Mouse (Mus musculus) embryonic facial prominence, embryonic 11.5 days (tissue): Measurements from ENCODE around the gene Tbx3. TPM values are rescaled to one million over a fixed set of nuclear protein-coding genes. Genes with fewer than 3 reads are reported as not detected.

Source experiments
- ATAC-seq: fragments of 200-750 bp; cut with Nextera tagmentation; replicated peaks from 2 replicates; pipeline ENCODE4 v1.8.0; 2017; ENCODE audit warnings: low read depth; ENCODE audit not compliant: insufficient number of reproducible peaks, low FRiP score, low TSS enrichment
- DNase-seq: peaks from one replicate; pipeline ENCODE4 v3.0.0-alpha.2; 2015; ENCODE audit warnings: low spot score
- H3K27ac ChIP-seq: fragments of 300-500 bp; sonication (generic); replicated peaks from 2 replicates; pipeline ENCODE4 v1.5.1; 2014; ENCODE audit warnings: mild to moderate bottlenecking, low read depth, low read length, control low read depth
- H3K27me3 ChIP-seq: fragments of 300-500 bp; sonication (generic); 2 replicates; pipeline ENCODE4 v1.6.1; 2014; ENCODE audit warnings: mild to moderate bottlenecking, low read length, moderate library complexity, mixed read lengths; ENCODE audit not compliant: control insufficient read depth, insufficient read depth
- H3K36me3 ChIP-seq: fragments of 300-500 bp; sonication (generic); replicated peaks from 2 replicates; pipeline ENCODE4 v1.6.1; 2014; ENCODE audit warnings: low read depth, mild to moderate bottlenecking, low read length, moderate library complexity, mixed read lengths; ENCODE audit not compliant: control insufficient read depth, insufficient read depth
- H3K4me1 ChIP-seq: fragments of 300-500 bp; sonication (generic); 2 replicates; pipeline ENCODE4 v1.6.1; 2014; ENCODE audit warnings: low read length, mixed read lengths; ENCODE audit not compliant: control insufficient read depth, insufficient read depth
- H3K4me2 ChIP-seq: fragments of 300-500 bp; sonication (generic); 2 replicates; pipeline ENCODE4 v1.6.1; 2014; ENCODE audit warnings: low read depth, mild to moderate bottlenecking, control low read depth, low read length, moderate library complexity
- H3K4me3 ChIP-seq: fragments of 300-500 bp; sonication (generic); 2 replicates; pipeline ENCODE4 v1.5.1; 2014; ENCODE audit warnings: low read depth, low read length, control low read depth
- H3K9ac ChIP-seq: fragments of 300-500 bp; sonication (generic); replicated peaks from 2 replicates; pipeline ENCODE4 v1.6.1; 2014; ENCODE audit warnings: mild to moderate bottlenecking, control low read depth, low read length
- H3K9me3 ChIP-seq: fragments of 300-500 bp; sonication (generic); replicated peaks from 2 replicates; pipeline ENCODE4 v1.6.1; 2016; ENCODE audit warnings: mild to moderate bottlenecking, low read length, inconsistent platforms, mixed read lengths; ENCODE audit not compliant: control insufficient read depth
- WGBS: fragments of 180-500 bp; shearing (Covaris S2); extraction: QIAGEN DNeasy Blood & Tissue Kit; methylation state at CpG from one replicate; pipeline ENCODE4 v1.1.7; 2014; 5-methylcytosine and 5-hydroxymethylcytosine counted together
- polyA plus RNA-seq: library from polyadenylated mRNA; unstranded; fragments of >200 nt; fragmentation: Nextera tagmentation; extraction: Ambion mirVana; gene quantifications from 2 replicates; pipeline ENCODE4 v1.2.1, GENCODE M21; 2014

Tbx3 gene
- polyA plus RNA-seq, 1 experiment from 2014 or later = 36.9 TPM

DNA sequence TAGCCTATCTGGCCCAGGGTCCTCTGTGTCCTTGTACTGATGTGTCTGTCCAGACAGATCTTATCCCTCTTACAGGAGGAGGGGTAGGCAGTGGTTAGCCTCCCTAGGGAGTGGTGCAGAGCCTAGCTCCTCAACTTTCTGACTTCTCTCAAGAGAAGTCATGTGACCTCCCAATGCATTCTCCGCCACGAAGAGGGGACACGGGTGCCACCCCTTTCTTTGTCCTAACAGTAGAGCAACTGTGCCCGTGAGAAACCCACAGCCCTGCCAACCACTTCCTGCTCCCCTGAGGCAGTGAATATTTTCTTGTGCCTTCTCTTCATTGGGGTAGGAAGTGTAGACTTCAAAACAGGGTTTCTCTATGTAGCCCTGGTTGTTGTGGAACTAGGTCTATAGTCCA lies 36.9 kb upstream of the Tbx3 start:
- 85% methylated on average over 4 of the region's 4 CpGs for WGBS
- H3K9ac ChIP-seq = no peak overlapping the region
- H3K9me3 ChIP-seq = no peaks in the 10 kb centered on the region
- no peak for DNase-seq
- H3K27ac ChIP-seq = no peak overlapping the region
- H3K36me3 ChIP-seq = no peaks in the 10 kb centered on the region
- no peak for ATAC-seq
- H3K4me3 ChIP-seq = no peak overlapping the region
- H3K4me2 ChIP-seq = no peak overlapping the region
- no peaks in the 10 kb centered on the region for H3K27me3 ChIP-seq
- peaks cover 4% of the 10 kb centered on the region for H3K4me1 ChIP-seq

DNA sequence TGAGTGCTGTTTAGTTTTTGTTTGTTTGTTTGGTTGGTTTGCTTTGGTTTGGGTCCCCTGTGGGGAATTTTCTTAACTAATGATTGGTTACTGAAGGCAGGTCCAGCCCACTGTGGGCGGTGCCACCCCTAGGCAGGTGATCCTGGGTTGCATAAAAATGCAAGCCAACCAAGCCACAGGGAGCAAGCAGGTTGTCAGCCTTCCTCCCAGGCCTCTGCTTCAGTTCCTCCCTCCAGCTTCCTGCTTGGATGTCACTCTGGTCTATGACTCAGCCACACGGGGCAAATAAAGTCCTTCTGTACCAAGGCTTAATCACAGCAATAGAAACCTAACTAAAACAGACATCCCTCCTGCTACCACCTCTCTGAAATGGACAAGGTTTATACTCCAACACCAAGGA lies 35.6 kb upstream of the Tbx3 start:
- Histone ChIP-seq H3K4me2 (no peak overlapping the region), H3K36me3 (no peaks in the 10 kb centered on the region), H3K27me3 (no peaks in the 10 kb centered on the region), H3K4me3 (no peak overlapping the region), H3K27ac (no peak overlapping the region), H3K9ac (no peak overlapping the region), H3K4me1 (no peaks in the 10 kb centered on the region), H3K9me3 (no peaks in the 10 kb centered on the region)
- no peak for DNase-seq
- no peak for ATAC-seq
- 65% methylated on average over 2 of the region's 2 CpGs for WGBS

DNA sequence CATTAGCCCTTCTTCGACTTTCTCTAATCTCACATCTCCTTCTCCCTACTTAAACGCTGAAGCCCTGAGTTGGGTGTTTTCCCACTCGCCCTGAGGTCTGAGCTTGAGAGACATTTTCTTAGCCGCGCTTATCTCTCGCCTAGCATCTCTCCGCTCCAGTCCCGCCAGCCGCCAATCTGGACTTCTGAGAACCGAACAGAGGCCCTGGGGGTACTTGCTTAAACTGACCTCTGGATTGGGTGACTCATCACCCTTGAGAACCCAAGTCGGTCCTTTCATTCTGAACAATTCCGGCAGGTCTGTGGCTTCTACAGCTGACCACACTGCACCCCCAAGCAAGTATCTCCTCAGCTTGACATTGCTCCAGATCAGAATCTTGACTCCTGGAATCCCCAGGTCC lies 32.2 kb upstream of the Tbx3 start:
- no peaks in the 10 kb centered on the region for H3K36me3 ChIP-seq
- H3K9ac ChIP-seq = no peak overlapping the region
- H3K9me3 ChIP-seq = no peaks in the 10 kb centered on the region
- ATAC-seq (no peak), DNase-seq (no peak)
- H3K4me1 ChIP-seq = no peaks in the 10 kb centered on the region
- no peak overlapping the region for H3K27ac ChIP-seq
- WGBS = 65% methylated on average over 12 of the region's 12 CpGs
- H3K4me2 ChIP-seq = no peak overlapping the region
- no peak overlapping the region for H3K4me3 ChIP-seq
- 0 out of 2 replicates have a peak, but pooled peaks cover 3% of the 10 kb centered on the region for H3K27me3 ChIP-seq

DNA sequence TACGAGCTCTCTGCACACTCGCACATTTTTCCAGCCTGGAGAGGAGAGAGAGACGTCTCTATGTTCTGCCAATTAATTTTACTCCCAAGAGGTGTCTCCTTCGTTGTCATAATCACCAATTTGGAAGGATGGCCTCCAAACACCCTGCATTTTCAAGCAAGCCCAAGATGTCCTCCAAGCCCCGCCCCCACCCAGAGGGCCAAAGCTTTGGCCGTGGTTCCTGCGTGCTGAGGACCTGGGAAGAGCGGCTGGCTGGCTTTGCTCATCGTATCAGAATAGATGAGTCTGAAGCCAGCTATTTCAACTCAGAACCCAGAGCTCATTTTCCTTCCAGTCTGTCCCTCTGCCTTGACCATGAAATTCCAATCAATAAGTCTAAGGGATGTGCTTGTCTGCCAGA lies 29.4 kb upstream of the Tbx3 start:
- Histone ChIP-seq H3K4me3 (no peak overlapping the region), H3K9me3 (no peaks in the 10 kb centered on the region), H3K27ac (no peak overlapping the region), H3K9ac (no peak overlapping the region), H3K4me2 (no peak overlapping the region), H3K4me1 (no peaks in the 10 kb centered on the region), H3K27me3 (0 out of 2 replicates have a peak, but pooled peaks cover 3% of the 10 kb centered on the region), H3K36me3 (no peaks in the 10 kb centered on the region)
- ATAC-seq (no peak), DNase-seq (no peak)
- 68% methylated on average over 9 of the region's 9 CpGs for WGBS

DNA sequence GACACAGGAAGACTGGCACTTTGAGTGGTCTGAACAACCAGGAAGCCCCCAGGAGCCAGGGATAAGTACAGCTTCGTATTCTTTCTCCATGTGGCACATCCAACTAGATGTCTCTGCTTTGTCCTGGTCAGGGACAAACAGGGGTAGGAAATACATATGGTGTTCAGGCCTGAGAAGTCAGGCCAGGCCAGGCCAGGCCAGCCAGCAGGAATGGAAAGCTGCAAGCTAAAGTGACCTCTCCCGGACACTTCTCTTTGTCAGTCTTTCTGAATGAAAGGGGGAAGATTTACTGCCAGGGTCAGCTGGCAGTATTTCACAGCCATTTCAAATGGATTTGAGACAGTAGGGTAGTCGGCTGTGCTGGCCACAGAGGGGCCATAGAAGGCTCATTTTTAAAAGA lies 28.8 kb upstream of the Tbx3 start:
- no peaks in the 10 kb centered on the region for H3K4me1 ChIP-seq

DNA sequence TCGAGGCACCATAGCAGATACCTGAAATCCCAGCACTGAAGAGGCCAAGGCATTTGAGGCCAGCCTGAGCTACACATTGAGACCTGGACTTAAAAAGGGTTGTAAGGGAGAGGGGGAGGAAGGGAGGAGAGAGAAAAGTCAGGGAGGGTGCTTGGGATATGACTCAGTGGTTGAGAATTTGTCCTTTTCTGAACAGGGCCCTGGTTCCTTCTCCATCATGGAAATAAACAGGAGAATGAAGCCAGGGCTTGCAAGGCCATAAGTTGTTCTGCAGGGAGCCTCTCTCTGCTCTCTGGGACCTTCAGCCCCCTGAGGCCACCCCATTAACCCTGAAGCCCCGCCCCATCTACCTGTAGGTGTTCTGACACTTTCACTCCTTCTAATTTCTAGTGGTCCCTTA lies 23.5 kb upstream of the Tbx3 start:
- Histone ChIP-seq H3K4me2 (no peak overlapping the region), H3K9ac (no peak overlapping the region), H3K27me3 (0 out of 2 replicates have a peak, but pooled peaks cover 2% of the 10 kb centered on the region), H3K27ac (no peak overlapping the region), H3K4me3 (no peak overlapping the region), H3K4me1 (no peaks in the 10 kb centered on the region), H3K36me3 (no peaks in the 10 kb centered on the region), H3K9me3 (no peaks in the 10 kb centered on the region)
- no peak for ATAC-seq
- WGBS = 55% methylated on average over 2 of the region's 2 CpGs
- DNase-seq = no peak

More for the DNA sequence above, 28.8 kb upstream of the Tbx3 start:
- 32% methylated on average over 3 of the region's 3 CpGs for WGBS
- no peak overlapping the region for H3K4me2 ChIP-seq
- H3K9ac ChIP-seq = no peak overlapping the region; the same call in 1 of the 2 replicates
- H3K27ac ChIP-seq = no peak overlapping the region
- H3K9me3 ChIP-seq = no peaks in the 10 kb centered on the region
- H3K36me3 ChIP-seq = no peaks in the 10 kb centered on the region
- H3K27me3 ChIP-seq = 0 out of 2 replicates have a peak, but pooled peaks cover 3% of the 10 kb centered on the region
- ATAC-seq (no peak), DNase-seq (no peak)
- H3K4me3 ChIP-seq = no peak overlapping the region

DNA sequence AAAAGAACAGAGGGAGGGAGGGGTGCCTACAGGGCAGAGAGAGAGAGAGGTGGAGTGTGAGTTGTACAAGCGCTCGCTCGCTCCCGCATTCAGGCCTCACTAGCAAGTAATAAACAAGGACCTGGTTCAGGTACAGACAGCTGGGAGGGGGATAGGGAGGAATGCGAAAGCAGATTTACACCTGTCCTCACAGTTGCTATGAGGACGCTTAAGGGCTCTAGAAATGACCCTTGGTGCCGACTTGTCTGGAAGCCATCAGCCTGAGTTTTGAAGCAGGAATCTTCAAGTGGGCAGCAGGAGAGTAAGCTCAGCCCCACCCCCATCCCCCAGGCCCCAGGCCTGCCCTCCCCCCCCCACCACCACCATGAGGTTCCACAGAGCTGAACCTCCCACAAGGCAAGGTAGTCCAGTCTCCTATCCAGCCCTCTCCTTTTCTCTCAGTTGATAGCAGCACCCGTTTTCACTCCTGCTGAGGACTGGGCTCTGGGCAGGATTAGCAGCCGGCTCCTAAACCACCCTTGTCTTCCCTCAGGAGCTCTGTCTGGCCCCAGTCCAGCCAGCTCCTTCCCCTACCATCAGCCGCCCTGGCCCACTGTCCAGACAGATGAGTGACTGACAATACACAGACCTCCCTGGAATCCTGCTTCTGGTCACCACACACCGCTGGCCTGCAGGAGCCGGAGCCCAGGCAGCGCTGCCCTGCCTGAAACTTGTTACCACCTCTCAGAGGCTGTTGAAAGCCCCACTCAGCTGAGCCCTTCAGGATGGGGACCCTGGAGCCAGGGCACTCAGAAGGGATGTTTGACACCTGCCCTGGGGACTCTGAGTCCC lies 19.1 kb upstream of the Tbx3 start:
- Histone ChIP-seq H3K4me1 (no peaks in the 10 kb centered on the region), H3K27me3 (peaks cover 12% of the 10 kb centered on the region), H3K36me3 (no peaks in the 10 kb centered on the region), H3K9me3 (no peaks in the 10 kb centered on the region), H3K27ac (no peak overlapping the region), H3K9ac (no peak overlapping the region), H3K4me3 (no peak overlapping the region), H3K4me2 (no peak overlapping the region)
- 19% methylated on average over 13 of the region's 13 CpGs for WGBS
- no peak for DNase-seq
- ATAC-seq = no peak; the same call in 1 of the 2 replicates

DNA sequence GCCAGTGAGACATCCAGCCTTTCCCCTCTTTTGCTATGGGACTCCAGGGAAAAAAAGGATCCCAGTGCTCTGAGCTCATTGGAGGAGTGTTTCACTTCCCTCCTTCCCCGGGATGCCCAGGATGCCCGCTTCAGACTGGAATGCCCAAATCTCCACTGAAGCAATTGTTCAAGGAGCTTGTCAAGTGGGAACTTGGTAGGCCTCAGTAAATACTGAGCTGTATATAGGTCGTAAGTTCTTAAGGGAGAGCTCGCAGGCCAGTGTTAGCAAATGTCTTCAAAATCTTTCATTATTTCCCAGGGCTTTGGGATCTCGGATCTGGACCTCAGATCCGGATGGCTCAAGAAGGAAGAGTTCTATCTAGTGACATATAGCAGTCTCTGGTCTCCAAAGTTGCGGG lies 14.1 kb upstream of the Tbx3 start:
- 10% methylated on average over 7 of the region's 7 CpGs for WGBS
- no peak for DNase-seq
- H3K27ac ChIP-seq = no peak overlapping the region
- ATAC-seq = no peak
- no peak overlapping the region for H3K4me2 ChIP-seq
- no peaks in the 10 kb centered on the region for H3K4me1 ChIP-seq
- H3K4me3 ChIP-seq = no peak overlapping the region
- H3K9me3 ChIP-seq = no peaks in the 10 kb centered on the region
- no peaks in the 10 kb centered on the region for H3K36me3 ChIP-seq
- peaks cover 53% of the 10 kb centered on the region for H3K27me3 ChIP-seq
- H3K9ac ChIP-seq = no peak overlapping the region
